Mouse (Mus musculus) midbrain, embryonic 16.5 days (tissue): Measurements from ENCODE around the gene Rnaseh2b. TPM values are rescaled to one million over a fixed set of nuclear protein-coding genes. Genes with fewer than 3 reads are reported as not detected.

Source experiments
- ATAC-seq: fragments of 200-750 bp; cut with Nextera tagmentation; 2 replicates; pipeline ENCODE4 v1.8.0; 2017; ENCODE audit warnings: moderate TSS enrichment
- H3K27ac ChIP-seq: fragments of 300-500 bp; sonication (generic); 2 replicates; pipeline ENCODE4 v1.5.1; 2014; ENCODE audit warnings: mild to moderate bottlenecking, low read length, mixed read lengths
- H3K27me3 ChIP-seq: fragments of 300-500 bp; sonication (generic); 2 replicates; pipeline ENCODE4 v1.6.1; 2014; ENCODE audit warnings: low read depth, low read length, mixed read lengths; ENCODE audit not compliant: control insufficient read depth, insufficient read depth
- H3K36me3 ChIP-seq: fragments of 300-500 bp; sonication (generic); 2 replicates; pipeline ENCODE4 v1.6.1; 2014; ENCODE audit warnings: mild to moderate bottlenecking, low read length, moderate library complexity, mixed read lengths; ENCODE audit not compliant: control insufficient read depth, insufficient read depth
- H3K4me1 ChIP-seq: fragments of 300-500 bp; sonication (generic); 2 replicates; pipeline ENCODE4 v1.6.1; 2014; ENCODE audit warnings: mild to moderate bottlenecking, low read length, mixed read lengths; ENCODE audit not compliant: control insufficient read depth, insufficient read depth
- H3K4me2 ChIP-seq: fragments of 300-500 bp; sonication (generic); 2 replicates; pipeline ENCODE4 v1.6.1; 2014; ENCODE audit warnings: mild to moderate bottlenecking, low read length, mixed read lengths
- H3K4me3 ChIP-seq: fragments of 300-500 bp; sonication (generic); 2 replicates; pipeline ENCODE4 v1.5.1; 2014; ENCODE audit warnings: low read depth, mild to moderate bottlenecking, low read length, moderate library complexity, mixed read lengths
- H3K9ac ChIP-seq: fragments of 300-500 bp; sonication (generic); 2 replicates; pipeline ENCODE4 v1.6.1; 2014; ENCODE audit warnings: low read depth, low read length, mixed read lengths
- H3K9me3 ChIP-seq: fragments of 300-500 bp; sonication (generic); replicated peaks from 2 replicates; pipeline ENCODE4 v1.6.1; 2014; ENCODE audit warnings: mild to moderate bottlenecking, low read length, mixed read lengths; ENCODE audit not compliant: control insufficient read depth, poor library complexity, severe bottlenecking
- WGBS: fragments of 180-500 bp; shearing (Covaris S2); extraction: QIAGEN DNeasy Blood & Tissue Kit; methylation state at CpG from one replicate; pipeline ENCODE4 v1.1.7; 2014; 5-methylcytosine and 5-hydroxymethylcytosine counted together
- polyA plus RNA-seq: library from polyadenylated mRNA; unstranded; fragments of >200 nt; fragmentation: Nextera tagmentation; extraction: Ambion mirVana; gene quantifications from 2 replicates; pipeline ENCODE4 v1.2.1, GENCODE M21; 2015

Rnaseh2b gene
- polyA plus RNA-seq, 1 experiment from 2014 or later, result 32.0 TPM

- H3K9me3 ChIP-seq, result no peaks in the 10 kb centered on the region
- no peaks in the 10 kb centered on the region for H3K36me3 ChIP-seq
- peaks cover 5% of the 10 kb centered on the region for H3K4me1 ChIP-seq
- H3K9ac ChIP-seq, result no peak overlapping the region
- H3K27me3 ChIP-seq, result no peaks in the 10 kb centered on the region
- H3K4me3 ChIP-seq, result no peak overlapping the region
- H3K4me2 ChIP-seq, result no peak overlapping the region
- no peak for ATAC-seq
- 11% methylated on average over 2 of the region's 2 CpGs for WGBS
- no peak overlapping the region for H3K27ac ChIP-seq
These were observed 34.8 kb downstream of the Rnaseh2b start for GRCm38 (mm10) chr14:62327171-62327570.

- Histone ChIP-seq H3K4me3 (no peak overlapping the region), H3K9me3 (no peaks in the 10 kb centered on the region), H3K36me3 (no peaks in the 10 kb centered on the region), H3K27me3 (no peaks in the 10 kb centered on the region), H3K27ac (no peak overlapping the region), H3K4me1 (peaks cover 14% of the 10 kb centered on the region), H3K4me2 (no peak overlapping the region), H3K9ac (no peak overlapping the region)
- 59% methylated on average over 6 of the region's 6 CpGs for WGBS
- ATAC-seq, result no peak
These were observed 36.2 kb downstream of the Rnaseh2b start for GRCm38 (mm10) chr14:62328606-62329005.

- ATAC-seq, result no peak
- no peak overlapping the region for H3K27ac ChIP-seq
- H3K9ac ChIP-seq, result no peak overlapping the region
- H3K4me1 ChIP-seq, result peaks cover 14% of the 10 kb centered on the region
- H3K4me2 ChIP-seq, result no peak overlapping the region
- H3K36me3 ChIP-seq, result no peaks in the 10 kb centered on the region
- no peak overlapping the region for H3K4me3 ChIP-seq
- no peaks in the 10 kb centered on the region for H3K9me3 ChIP-seq
- 89% methylated on average over 3 of the region's 3 CpGs for WGBS
- H3K27me3 ChIP-seq, result no peaks in the 10 kb centered on the region
These were observed 37.2 kb downstream of the Rnaseh2b start for GRCm38 (mm10) chr14:62329631-62330030.

- H3K9ac ChIP-seq, result no peak overlapping the region; the same call in 1 of the 2 replicates
- H3K4me3 ChIP-seq, result peak overlapping the region; percentile 88
- WGBS, result 8% methylated on average over 6 of the region's 6 CpGs
- H3K4me1 ChIP-seq, result peaks cover 14% of the 10 kb centered on the region
- H3K27me3 ChIP-seq, result no peaks in the 10 kb centered on the region
- ATAC-seq, result no peak
- H3K27ac ChIP-seq, result no peak overlapping the region
- H3K4me2 ChIP-seq, result peak overlapping the region; percentile 93
- no peaks in the 10 kb centered on the region for H3K9me3 ChIP-seq
- H3K36me3 ChIP-seq, result no peaks in the 10 kb centered on the region
These were observed 39.1 kb downstream of the Rnaseh2b start for GRCm38 (mm10) chr14:62331457-62331856.

GRCm38 (mm10) chr14:62331866-62332619, 39.7 kb downstream of the Rnaseh2b start:
- peaks cover 14% of the 10 kb centered on the region for H3K4me1 ChIP-seq
- peak overlapping the region; percentile 93 for H3K4me2 ChIP-seq
- no peaks in the 10 kb centered on the region for H3K9me3 ChIP-seq
- WGBS, result under 1% methylated on average over 62 of the region's 62 CpGs
- peak overlapping the region; percentile 88 for H3K4me3 ChIP-seq
- no peaks in the 10 kb centered on the region for H3K27me3 ChIP-seq
- ATAC-seq, result peak; percentile 94
- H3K9ac ChIP-seq, result peak overlapping the region; percentile 81
- no peaks in the 10 kb centered on the region for H3K36me3 ChIP-seq
- H3K27ac ChIP-seq, result peak overlapping the region; percentile 86

- Histone ChIP-seq H3K9me3 (no peaks in the 10 kb centered on the region), H3K4me1 (peaks cover 14% of the 10 kb centered on the region), H3K36me3 (no peaks in the 10 kb centered on the region), H3K4me3 (no peak overlapping the region), H3K27me3 (no peaks in the 10 kb centered on the region), H3K4me2 (no peak overlapping the region), H3K9ac (no peak overlapping the region), H3K27ac (no peak overlapping the region)
- WGBS, result 80% methylated on average over 9 of the region's 9 CpGs
- no peak for ATAC-seq
These were observed 41.7 kb downstream of the Rnaseh2b start for GRCm38 (mm10) chr14:62333909-62334687.

GRCm38 (mm10) chr14:62339196-62339595, 46.8 kb downstream of the Rnaseh2b start:
- Histone ChIP-seq H3K4me3 (no peak overlapping the region), H3K4me1 (no peaks in the 10 kb centered on the region), H3K9me3 (no peaks in the 10 kb centered on the region), H3K36me3 (no peaks in the 10 kb centered on the region), H3K27me3 (no peaks in the 10 kb centered on the region), H3K27ac (no peak overlapping the region), H3K4me2 (no peak overlapping the region), H3K9ac (no peak overlapping the region)
- WGBS, result 100% methylated on average over 1 of the region's 1 CpGs
- no peak for ATAC-seq

GRCm38 (mm10) chr14:62341887-62342642, 49.7 kb downstream of the Rnaseh2b start:
- no peak for ATAC-seq
- Histone ChIP-seq H3K9ac (no peak overlapping the region), H3K27ac (no peak overlapping the region), H3K27me3 (no peaks in the 10 kb centered on the region), H3K4me2 (no peak overlapping the region), H3K9me3 (no peaks in the 10 kb centered on the region), H3K4me3 (no peak overlapping the region), H3K36me3 (no peaks in the 10 kb centered on the region), H3K4me1 (0 out of 2 replicates have a peak, but pooled peaks cover 2% of the 10 kb centered on the region)
- 70% methylated on average over 8 of the region's 8 CpGs for WGBS
